In genomic region chr4:129507434-129508236, GRCm38 (mm10) we compare ENCODE assay signal across 18 mouse cellular contexts. TPM values are rescaled to one million over a fixed set of nuclear protein-coding genes. Genes with fewer than 3 reads are reported as not detected.
DNase-seq lines count a peak whose midpoint lies in the region; ATAC-seq lines count a peak whose summit lies in the region.
"Had no signal": no experiment of that assay in that cellular context is flagged by ENCODE, and none has a peak within 500 bp of the region (broad histone marks: within the 10 kb centered on the region; RNA-seq: fewer than 3 reads in every experiment).

No protein-coding gene starts in this region.

- WGBS in heart, embryonic 14.5 days: 50% methylated on average over 9 of the region's 10 CpGs
- 57% methylated on average over 9 of the region's 10 CpGs for WGBS in heart, embryonic 10.5 days
- WGBS in forebrain, embryonic 15.5 days: 72% methylated on average over 9 of the region's 10 CpGs

- DNase-seq in heart, embryonic 10.5 days (ENCODE audit: low spot score): no peak
- DNase-seq in A20 (ENCODE audit: low read depth, low spot score) (peak; percentile 52), NIH3T3 (ENCODE audit: low read depth) (peak; percentile 39)
- no peak for DNase-seq in gastrocnemius, postnatal 25 days
- DNase-seq: cerebellum, postnatal 10 days; gastrocnemius, adult 2 months; left cerebral cortex, postnatal 4 days had no signal

- 0 out of 2 replicates have a peak overlapping the region, but pooled peaks have one; percentile 9 for H3K9ac ChIP-seq in heart, embryonic 14.5 days (ENCODE audit: low read length)
- no peak overlapping the region for H3K9ac ChIP-seq in forebrain, embryonic 15.5 days (replicated peaks)
- H3K9ac ChIP-seq: liver, embryonic 12.5 days; midbrain, embryonic 12.5 days had no signal

- H3K9me3 ChIP-seq in heart, embryonic 14.5 days (ENCODE audit: control insufficient read depth, low read length): no peaks in the 10 kb centered on the region
- no peaks in the 10 kb centered on the region for H3K9me3 ChIP-seq in heart, embryonic 10.5 days
- H3K9me3 ChIP-seq in forebrain, embryonic 15.5 days: no peaks in the 10 kb centered on the region
- H3K9me3 ChIP-seq: liver, embryonic 12.5 days; midbrain, embryonic 12.5 days had no signal

- ATAC-seq in heart, embryonic 14.5 days (ENCODE audit: insufficient number of reproducible peaks, insufficient read depth, low FRiP score, low read depth): no peak
- ATAC-seq in megakaryocyte progenitor cell, adult 5-6 weeks (replicated peaks; ENCODE audit: poor library complexity): peak; percentile 40
- no peak for ATAC-seq in forebrain, embryonic 15.5 days (replicated peaks)
- ATAC-seq: forebrain, embryonic 16.5 days; liver, embryonic 12.5 days; lung, postnatal 0 days had no signal

- H3K36me3 ChIP-seq in heart, embryonic 14.5 days (ENCODE audit: control insufficient read depth, insufficient read depth, low read length): no peaks in the 10 kb centered on the region
- H3K36me3 ChIP-seq in heart, embryonic 10.5 days: no peaks in the 10 kb centered on the region
- H3K36me3 ChIP-seq in forebrain, embryonic 15.5 days: no peaks in the 10 kb centered on the region
- H3K36me3 ChIP-seq: liver, embryonic 12.5 days; midbrain, embryonic 12.5 days had no signal

- no peaks in the 10 kb centered on the region for H3K27me3 ChIP-seq in heart, embryonic 14.5 days (ENCODE audit: control insufficient read depth, insufficient read depth, low read length)
- no peaks in the 10 kb centered on the region for H3K27me3 ChIP-seq in heart, embryonic 10.5 days (ENCODE audit: insufficient read depth, poor library complexity, severe bottlenecking)
- H3K27me3 ChIP-seq in forebrain, embryonic 15.5 days: no peaks in the 10 kb centered on the region
- H3K27me3 ChIP-seq: midbrain, embryonic 12.5 days had no signal

- H3K27ac ChIP-seq in heart, embryonic 14.5 days (replicated peaks in 1 of 2; ENCODE audit: control insufficient read depth in 1 of 2, insufficient read depth in 1 of 2, low read depth in 2 of 2, low read length in 2 of 2): peak overlapping the region in 1 of 2 experiments; percentile 50; a peak in 1 of 4 replicates
- no peak overlapping the region for H3K27ac ChIP-seq in heart, embryonic 10.5 days
- no peak overlapping the region for H3K27ac ChIP-seq in forebrain, embryonic 15.5 days (replicated peaks)
- H3K27ac ChIP-seq: gastrocnemius, adult 2 months; liver, embryonic 12.5 days; midbrain, embryonic 12.5 days had no signal

- peaks cover 37 to 38% of the 10 kb centered on the region in 2 experiments for H3K4me1 ChIP-seq in heart, embryonic 14.5 days (ENCODE audit: control insufficient read depth in 2 of 2, insufficient read depth in 2 of 2, low read length in 2 of 2)
- peaks cover 50% of the 10 kb centered on the region for H3K4me1 ChIP-seq in heart, embryonic 10.5 days
- peaks cover 8% of the 10 kb centered on the region for H3K4me1 ChIP-seq in forebrain, embryonic 15.5 days

- H3K4me3 ChIP-seq in heart, embryonic 14.5 days (ENCODE audit: control insufficient read depth in 1 of 2, insufficient read depth in 1 of 2, low read depth in 1 of 2, low read length in 2 of 2): no peak overlapping the region
- no peak overlapping the region for H3K4me3 ChIP-seq in heart, embryonic 10.5 days
- H3K4me3 ChIP-seq in forebrain, embryonic 15.5 days: no peak overlapping the region
- H3K4me3 ChIP-seq: gastrocnemius, adult 2 months; liver, embryonic 12.5 days; midbrain, embryonic 12.5 days had no signal

- H3K4me2 ChIP-seq in heart, embryonic 14.5 days (ENCODE audit: low read length): no peak overlapping the region; the same call in 1 of the 2 replicates
- no peak overlapping the region for H3K4me2 ChIP-seq in forebrain, embryonic 15.5 days (replicated peaks)
- H3K4me2 ChIP-seq: liver, embryonic 12.5 days; midbrain, embryonic 12.5 days had no signal

RNA-seq across cellular contexts. Expression of gene Marcksl1, which starts 5.7 kb away (rescaled TPM):
- 301 and 313 TPM in 2 replicates for polyA plus RNA-seq in heart, embryonic 14.5 days (2014; fragmentation: Nextera tagmentation; extraction: Ambion mirVana)
- polyA plus RNA-seq in heart, embryonic 10.5 days (2016; fragmentation: Nextera tagmentation; extraction: Ambion mirVana): 535 and 802 TPM in 2 replicates
- 56.8 and 62.3 TPM in 2 replicates for total RNA-seq in megakaryocyte progenitor cell, adult 5-6 weeks (2015)
- total RNA-seq in megakaryocyte progenitor cell, adult 5-6 weeks (2017): 37.5 and 43.9 TPM in 2 replicates
- 1 to 10 TPM; 1.6 to 2.8 TPM for total RNA-seq in gastrocnemius, postnatal 25 days (2021)
- 2,102 and 2,181 TPM in 2 replicates for polyA plus RNA-seq in forebrain, embryonic 15.5 days (2015; fragmentation: Nextera tagmentation; extraction: Ambion mirVana)

RNA-seq across cellular contexts. Expression of gene Fam229a, which starts 16.6 kb away (rescaled TPM):
- not detected in 2 replicates for polyA plus RNA-seq in heart, embryonic 14.5 days (2014; fragmentation: Nextera tagmentation; extraction: Ambion mirVana)
- polyA plus RNA-seq in heart, embryonic 10.5 days (2016; fragmentation: Nextera tagmentation; extraction: Ambion mirVana): not detected in 2 replicates
- total RNA-seq in megakaryocyte progenitor cell, adult 5-6 weeks (2015): not detected in 2 replicates
- not detected in 2 replicates for total RNA-seq in megakaryocyte progenitor cell, adult 5-6 weeks (2017)
- not detected for total RNA-seq in gastrocnemius, postnatal 25 days (2021)
- 0.61 TPM in 1 of 2 replicates, not detected in the other for polyA plus RNA-seq in forebrain, embryonic 15.5 days (2015; fragmentation: Nextera tagmentation; extraction: Ambion mirVana)
- total RNA-seq: adrenal gland, postnatal 36 days; gastrocnemius, adult 2 months; heart, postnatal 25 days; left cerebral cortex, postnatal 4 days had no signal
- polyA plus RNA-seq: intestine, embryonic 14.5 days; kidney, embryonic 14.5 days; liver, embryonic 12.5 days; midbrain, embryonic 12.5 days had no signal

RNA-seq across cellular contexts. Expression of gene Tssk3, which starts 16.8 kb away (rescaled TPM):
- not detected in 2 replicates for polyA plus RNA-seq in heart, embryonic 14.5 days (2014; fragmentation: Nextera tagmentation; extraction: Ambion mirVana)
- not detected in 2 replicates for polyA plus RNA-seq in heart, embryonic 10.5 days (2016; fragmentation: Nextera tagmentation; extraction: Ambion mirVana)
- not detected in 2 replicates for total RNA-seq in megakaryocyte progenitor cell, adult 5-6 weeks (2015)
- total RNA-seq in megakaryocyte progenitor cell, adult 5-6 weeks (2017): not detected in 2 replicates
- total RNA-seq in gastrocnemius, postnatal 25 days (2021): not detected
- 0.34 TPM in 1 of 2 replicates, not detected in the other for polyA plus RNA-seq in forebrain, embryonic 15.5 days (2015; fragmentation: Nextera tagmentation; extraction: Ambion mirVana)
- total RNA-seq: adrenal gland, postnatal 36 days; gastrocnemius, adult 2 months; heart, postnatal 25 days had no signal
- polyA plus RNA-seq: intestine, embryonic 14.5 days; kidney, embryonic 14.5 days; liver, embryonic 12.5 days; midbrain, embryonic 12.5 days had no signal

RNA-seq across cellular contexts. Expression of gene Hdac1, which starts 34.9 kb away (rescaled TPM):
- 123 and 124 TPM in 2 replicates for polyA plus RNA-seq in heart, embryonic 14.5 days (2014; fragmentation: Nextera tagmentation; extraction: Ambion mirVana)
- 201 and 237 TPM in 2 replicates for polyA plus RNA-seq in heart, embryonic 10.5 days (2016; fragmentation: Nextera tagmentation; extraction: Ambion mirVana)
- total RNA-seq in megakaryocyte progenitor cell, adult 5-6 weeks (2015): 114 and 119 TPM in 2 replicates
- 58.5 and 79.7 TPM in 2 replicates for total RNA-seq in megakaryocyte progenitor cell, adult 5-6 weeks (2017)
- total RNA-seq in gastrocnemius, postnatal 25 days (2021): 1 to 10 TPM; 9.6 to 9.9 TPM
- polyA plus RNA-seq in forebrain, embryonic 15.5 days (2015; fragmentation: Nextera tagmentation; extraction: Ambion mirVana): 119 and 130 TPM in 2 replicates

RNA-seq across cellular contexts. Expression of gene Bsdc1, which starts 46.3 kb away (rescaled TPM):
- 23.2 and 25.5 TPM in 2 replicates for polyA plus RNA-seq in heart, embryonic 14.5 days (2014; fragmentation: Nextera tagmentation; extraction: Ambion mirVana)
- polyA plus RNA-seq in heart, embryonic 10.5 days (2016; fragmentation: Nextera tagmentation; extraction: Ambion mirVana): 22.4 and 22.9 TPM in 2 replicates
- total RNA-seq in megakaryocyte progenitor cell, adult 5-6 weeks (2015): 14.4 and 14.6 TPM in 2 replicates
- 23.1 and 24.8 TPM in 2 replicates for total RNA-seq in megakaryocyte progenitor cell, adult 5-6 weeks (2017)
- 10 to 100 TPM; 25.6 to 26.9 TPM for total RNA-seq in gastrocnemius, postnatal 25 days (2021)
- polyA plus RNA-seq in forebrain, embryonic 15.5 days (2015; fragmentation: Nextera tagmentation; extraction: Ambion mirVana): 41.6 and 42.7 TPM in 2 replicates

Comparison
In these comparisons a context has a peak if more than half of its experiments do, and no peak if none do; other contexts are left out.
1. DNase-seq: peak in A20 (single experiment) and NIH3T3 (single experiment); none in heart, embryonic 10.5 days (single experiment) and gastrocnemius, postnatal 25 days (single experiment).